In the genomic region with DNA sequence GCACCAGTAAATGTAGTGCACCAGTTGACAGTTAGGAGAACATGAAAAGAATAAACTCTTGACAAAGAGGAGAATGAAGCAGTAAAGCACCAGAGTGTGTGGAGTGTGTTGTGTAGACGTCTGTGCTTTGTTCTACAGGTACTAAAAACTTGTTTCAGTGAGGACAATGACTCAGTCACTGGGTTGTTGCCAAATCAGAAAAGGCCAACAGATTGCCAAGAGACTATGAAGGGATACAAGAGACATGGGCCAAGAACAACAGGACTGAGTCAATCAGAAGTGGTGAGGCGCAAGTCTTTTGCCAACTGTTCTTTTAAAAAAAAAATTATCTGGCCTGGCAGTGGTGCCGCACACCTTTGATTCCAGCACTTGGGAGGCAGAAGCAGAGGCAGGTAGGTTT, we compare ENCODE assay signal across 12 mouse cellular contexts.
DNase-seq lines count a peak whose midpoint lies in the region; ATAC-seq lines count a peak whose summit lies in the region.
"Had no signal": no experiment of that assay in that cellular context is flagged by ENCODE, and none has a peak within 500 bp of the region (broad histone marks: within the 10 kb centered on the region; RNA-seq: fewer than 3 reads in every experiment).

No protein-coding gene starts in this region.

- peak; percentile 47 for ATAC-seq in frontal cortex, adult (ENCODE audit: low TSS enrichment)
- ATAC-seq in activated CD4-positive, CD25-positive, alpha-beta regulatory T cell, adult 4 months: no peak
- ATAC-seq: liver, postnatal 0 days had no signal

- DNase-seq in frontal cortex, postnatal 25 days (ENCODE audit: low spot score in 2 of 2): no peak
- peak; percentile 76 for DNase-seq in 3134 (ENCODE audit: extremely low read depth, insufficient read length, low spot score)
- DNase-seq in adrenal gland, postnatal 10 days: peak; percentile 66
- peak; percentile 76 for DNase-seq in cerebellum, adult 9-11 months
- no peak for DNase-seq in neural tube, embryonic 10.5 days (ENCODE audit: extremely low spot score, low spot score)
- DNase-seq in right cerebral cortex, postnatal 25 days: no peak
- DNase-seq: gastrocnemius, postnatal 36 days; kidney, adult 9 months; liver, postnatal 0 days; thymus, postnatal 25 days had no signal

Comparison
In these comparisons a context has a peak if more than half of its experiments do, and no peak if none do; other contexts are left out.
1. DNase-seq: peak in 3134 (single experiment), adrenal gland, postnatal 10 days (single experiment) and cerebellum, adult 9-11 months (single experiment); none in frontal cortex, postnatal 25 days (0 of 2), neural tube, embryonic 10.5 days (single experiment) and right cerebral cortex, postnatal 25 days (single experiment).